Mouse (Mus musculus) right cerebral cortex, postnatal 36 days (tissue): ENCODE data around the gene Ubap2.
A peak's percentile ranks its signal among the peaks of the same experiment; 100 is the strongest.

Source experiments
- DNase-seq, 2 experiments: peaks; one replicate each; pipeline ENCODE4 v3.0.0; 2022; ENCODE audit warnings: low spot score in 2 of 2, mixed read lengths in 1 of 2

The Ubap2 gene

DNA sequence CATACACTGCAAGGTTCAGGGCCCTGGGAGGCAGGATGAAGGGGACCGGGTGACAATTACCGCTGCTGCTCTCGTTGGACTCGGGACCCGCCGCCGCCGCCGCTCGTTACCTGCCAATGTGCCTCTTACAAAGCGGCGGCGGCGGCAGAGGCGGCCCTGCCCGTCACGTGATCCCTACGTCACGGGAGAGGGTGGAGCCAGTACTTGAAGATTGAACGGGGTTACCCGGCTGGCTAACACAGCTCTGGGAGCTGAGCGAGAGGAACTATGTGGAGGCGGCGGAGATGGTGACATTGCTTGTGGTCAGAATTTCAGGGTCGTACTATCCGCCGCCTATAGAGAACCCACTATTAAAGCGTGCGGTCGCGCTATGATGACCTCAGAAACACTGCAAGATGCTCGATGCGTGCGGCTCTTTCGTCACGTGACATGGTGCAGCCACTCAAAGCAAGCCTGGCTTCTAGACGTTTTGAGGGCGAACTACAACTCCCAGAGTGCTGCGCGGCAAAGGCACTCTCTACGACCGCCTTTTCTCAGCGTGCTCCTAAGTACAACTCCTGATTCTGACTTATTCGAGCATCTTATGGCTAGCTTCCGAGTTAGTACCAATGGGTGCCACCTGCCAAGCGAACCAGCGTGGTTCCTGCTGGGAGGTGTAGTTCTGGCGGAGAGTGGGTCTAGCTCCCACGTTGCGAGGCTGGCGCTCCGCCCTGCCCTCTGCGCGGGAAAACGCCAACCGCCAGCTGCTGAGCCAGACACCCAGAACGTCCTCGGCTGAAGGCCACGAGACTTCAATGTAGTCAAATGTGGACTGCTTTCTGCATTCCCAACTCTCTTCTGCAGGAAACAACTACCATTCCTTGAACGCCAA lies at the start of gene Ubap2:
Gene Ubap2, minus strand, starts transcription at position 165 of the 871 bp plus-strand sequence.
- DNase-seq: peak; percentile 99

DNA sequence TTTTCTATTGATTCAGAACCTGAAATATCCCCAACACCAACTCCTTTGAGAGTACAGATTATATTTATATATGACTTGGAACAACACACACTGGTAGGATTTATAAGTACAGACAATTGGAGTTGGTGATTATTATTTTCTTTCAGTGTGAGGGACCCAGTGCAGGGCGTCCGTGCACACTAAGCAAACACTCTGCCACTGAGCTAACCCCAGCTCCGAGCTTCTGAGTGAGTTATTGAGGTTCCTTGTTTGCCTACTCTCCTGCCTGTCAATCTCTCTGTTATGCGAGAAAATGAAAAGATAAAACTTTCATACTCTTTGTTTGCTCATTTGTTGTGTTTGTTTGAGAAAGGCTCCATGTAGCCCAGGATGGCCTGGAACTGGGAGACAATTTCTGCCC lies 46.0 kb upstream of the Ubap2 start:
- DNase-seq: no peak

DNA sequence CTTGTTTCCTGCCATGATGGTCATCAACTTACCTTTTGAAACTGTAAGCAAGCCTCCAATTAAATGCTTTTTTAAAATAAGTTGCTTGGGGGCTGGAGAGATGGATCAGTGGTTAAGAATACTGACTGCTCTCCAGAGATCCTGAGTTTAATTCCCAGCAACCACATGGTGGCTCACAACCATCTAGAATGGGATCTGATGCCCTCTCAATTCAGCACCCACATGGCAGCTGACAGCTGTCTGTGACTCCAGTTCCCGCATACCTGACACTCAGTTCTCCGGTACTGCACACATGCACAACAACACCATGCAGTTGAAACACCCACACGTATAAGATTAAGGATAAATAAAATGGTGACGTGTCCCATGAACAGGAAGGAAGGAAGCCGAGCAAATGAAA lies 43.3 kb upstream of the Ubap2 start:
- DNase-seq: no peak

DNA sequence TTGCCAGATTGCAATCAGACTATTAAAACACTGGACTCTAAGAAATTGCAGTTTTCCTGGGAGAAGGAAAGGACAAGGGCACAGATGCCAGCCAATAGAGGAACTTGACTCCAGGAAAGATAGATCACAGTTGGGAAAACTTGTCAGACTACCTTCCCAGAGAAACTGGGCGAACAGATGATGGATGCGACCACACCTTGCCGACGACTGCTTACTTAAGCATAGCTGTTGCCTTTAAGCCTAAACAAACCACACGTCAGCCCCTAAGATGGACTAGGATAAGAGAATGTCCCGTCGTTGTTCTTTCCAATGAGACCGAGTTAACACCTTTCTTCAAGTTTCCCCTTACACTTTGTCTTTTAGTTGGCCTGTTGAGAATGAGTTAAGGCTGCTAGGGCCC lies 40.2 kb upstream of the Ubap2 start:
- no peak for DNase-seq

DNA sequence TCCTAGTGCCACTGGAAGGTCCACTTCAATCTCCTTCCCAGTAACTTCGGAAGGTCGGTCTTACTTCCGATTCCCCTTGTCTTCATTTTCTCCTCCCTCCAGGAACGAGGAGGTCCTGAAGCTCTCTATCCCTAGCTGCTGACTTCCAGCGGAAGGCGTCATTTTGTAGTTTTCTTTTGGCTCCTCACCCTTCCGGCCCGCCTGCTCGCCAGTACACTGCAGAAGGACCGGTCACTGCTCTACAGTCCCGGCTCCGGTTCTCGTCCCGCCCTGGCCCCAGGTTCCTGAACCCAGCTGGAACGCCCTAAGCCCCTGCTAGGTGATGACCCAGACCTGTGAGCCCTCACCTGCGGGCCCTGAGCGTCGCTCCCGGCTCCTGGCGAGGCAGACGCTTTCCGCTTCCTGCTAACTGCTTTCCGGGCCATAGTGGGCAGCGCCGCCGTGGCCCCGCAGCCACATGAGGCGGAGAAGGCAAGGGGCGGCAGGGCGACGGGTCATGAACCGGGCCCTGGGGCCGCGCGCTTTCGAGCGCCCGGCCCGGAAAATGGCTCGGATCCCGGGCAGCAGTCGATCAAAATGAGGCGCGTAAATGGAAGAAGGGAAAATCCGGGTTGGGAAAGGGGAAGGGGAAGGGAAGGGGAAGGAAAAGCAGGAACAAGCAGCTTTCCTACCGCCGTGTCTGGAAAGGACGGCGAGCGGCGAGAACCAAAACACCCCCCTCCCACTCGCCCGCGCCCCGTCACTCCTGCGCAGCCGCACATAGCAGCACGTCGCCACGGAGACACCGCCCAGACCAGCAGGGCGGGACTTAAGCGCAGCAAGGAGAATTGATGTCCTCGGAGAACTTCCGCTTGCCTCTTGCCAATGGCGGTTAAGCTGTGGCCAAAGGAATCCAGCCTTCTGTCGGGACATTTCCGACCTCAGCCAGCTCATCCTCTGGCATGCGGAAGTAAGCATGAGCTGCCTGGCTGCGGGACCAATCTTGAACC lies 39.5 kb upstream of the Ubap2 start, which contains the start of gene Dcaf12:
Gene Dcaf12, minus strand, starts transcription at position 749 of the 989 bp plus-strand sequence.
- peak; percentile 94 to 95 for DNase-seq

DNA sequence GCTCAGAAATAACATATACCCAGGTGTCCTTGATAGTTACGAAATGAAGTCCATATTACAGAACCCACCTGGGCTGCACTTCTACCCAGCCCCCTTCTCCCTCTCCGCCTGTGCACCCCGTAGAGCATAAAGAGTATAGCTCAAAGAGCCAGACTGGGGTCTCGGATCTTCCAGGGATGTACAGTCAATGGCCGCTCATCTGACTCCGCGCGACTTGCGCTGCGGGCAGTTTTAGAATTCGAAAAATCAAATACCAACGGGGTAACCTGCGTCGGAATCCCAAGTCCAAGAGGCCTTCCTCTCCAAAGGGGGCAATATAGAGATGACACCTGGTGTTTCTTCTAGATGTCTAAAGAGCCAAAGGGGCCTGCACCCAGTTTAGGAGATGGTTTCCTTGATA lies 38.8 kb upstream of the Ubap2 start:
- no peak for DNase-seq

DNA sequence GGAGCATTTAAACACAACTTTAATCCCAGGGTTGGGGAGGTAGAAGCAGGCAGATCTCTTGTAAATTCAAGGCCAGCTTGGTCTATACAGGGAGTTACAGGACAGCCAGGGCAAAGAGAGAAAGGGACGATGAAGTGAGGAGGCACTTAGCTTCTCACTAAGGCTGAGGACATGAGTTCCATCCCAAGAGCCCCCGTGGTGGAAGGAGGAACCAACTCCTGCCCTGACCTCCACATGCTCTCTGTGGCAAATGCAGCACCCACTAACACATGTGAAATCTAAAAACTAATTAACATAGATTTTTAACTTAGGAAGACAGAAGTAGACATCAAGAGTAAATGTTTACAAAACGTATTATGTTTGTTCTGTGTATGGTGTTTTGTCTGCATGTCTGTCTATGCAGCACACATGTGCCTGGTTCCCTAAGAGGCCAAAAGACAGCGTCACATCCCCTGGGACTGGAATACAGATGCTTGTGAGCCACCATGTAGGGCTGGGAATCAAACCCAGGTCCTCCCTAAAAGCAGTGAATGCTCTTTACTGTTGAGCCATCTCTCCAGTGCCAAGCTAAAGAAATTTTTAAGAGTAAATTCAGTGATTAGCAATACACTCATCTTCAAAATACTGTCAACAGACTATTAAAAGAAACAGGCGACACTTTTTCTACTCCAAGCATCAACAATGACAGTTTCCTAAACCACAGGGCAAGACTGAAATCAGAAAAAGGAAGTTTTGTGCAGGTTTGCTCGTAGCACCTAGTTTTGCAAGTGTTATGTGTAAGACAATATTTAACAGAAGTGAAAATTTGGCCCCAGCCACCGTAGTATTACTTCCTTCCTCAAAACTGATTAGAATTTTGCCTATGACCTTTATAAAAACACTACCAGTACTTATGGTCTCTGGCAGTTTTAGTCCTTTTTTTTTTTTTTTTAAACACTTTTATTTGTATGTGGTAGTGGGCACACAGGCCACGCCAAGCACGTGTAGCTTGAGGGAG lies 35.9 kb upstream of the Ubap2 start:
- no peak for DNase-seq

DNA sequence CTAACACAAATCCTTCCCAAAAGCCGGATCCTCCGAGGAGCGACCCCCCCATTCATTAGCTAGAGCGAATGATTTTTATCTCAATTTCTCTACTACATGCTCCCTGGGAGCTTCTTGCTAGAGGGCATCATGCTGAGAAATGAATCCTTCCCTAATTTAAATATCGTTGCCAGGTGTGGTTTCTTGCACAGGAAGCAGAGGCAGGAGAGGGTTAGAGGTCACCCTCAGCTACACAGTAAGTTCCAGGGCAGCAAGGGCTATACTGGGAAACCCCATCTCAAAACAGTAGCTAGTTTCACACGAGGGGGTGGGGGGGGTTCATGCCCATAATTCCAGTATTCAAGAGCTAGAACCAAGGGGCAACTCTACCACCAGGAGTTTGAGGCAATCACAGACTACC lies 32.5 kb upstream of the Ubap2 start:
- no peak for DNase-seq

DNA sequence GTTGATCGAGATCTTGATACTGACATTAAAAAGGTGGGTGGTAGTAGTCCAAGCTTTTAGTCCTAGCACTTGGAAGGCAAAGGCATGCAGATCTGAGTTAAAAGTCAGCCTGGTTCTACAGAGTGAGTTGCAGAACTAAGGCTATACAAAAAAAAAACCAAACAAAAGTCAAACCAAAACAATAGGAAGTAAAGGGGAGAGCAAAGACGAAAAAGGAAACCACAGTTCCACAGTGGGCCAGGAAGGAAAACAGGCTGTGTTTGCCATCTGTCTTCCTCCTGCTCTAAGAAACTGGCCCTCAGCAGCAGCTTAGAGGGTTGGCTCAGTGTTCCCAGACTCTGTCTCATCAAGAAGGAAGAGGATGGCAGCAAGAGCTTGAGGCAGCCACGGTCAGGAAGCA lies 29.4 kb upstream of the Ubap2 start:
- peak; percentile 7 to 8 for DNase-seq

DNA sequence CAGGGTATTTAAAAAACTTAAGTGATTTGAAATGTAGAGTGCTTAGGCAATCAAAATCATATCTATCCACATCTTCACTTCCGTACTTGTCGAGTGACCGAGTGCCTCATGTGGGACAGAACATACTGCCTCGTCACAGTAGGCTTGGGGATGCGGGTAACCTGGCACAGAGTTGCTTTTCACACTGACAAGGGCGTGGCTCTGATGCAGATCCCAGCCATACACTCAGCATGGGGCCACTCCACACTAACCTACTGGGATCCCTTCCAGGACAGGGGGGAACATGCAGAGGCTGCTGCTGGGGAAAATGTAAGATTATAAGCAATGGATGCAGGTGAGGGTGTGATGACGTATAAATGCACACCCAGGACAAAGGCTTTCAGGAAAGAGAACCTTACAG lies 28.7 kb upstream of the Ubap2 start:
- DNase-seq: no peak

DNA sequence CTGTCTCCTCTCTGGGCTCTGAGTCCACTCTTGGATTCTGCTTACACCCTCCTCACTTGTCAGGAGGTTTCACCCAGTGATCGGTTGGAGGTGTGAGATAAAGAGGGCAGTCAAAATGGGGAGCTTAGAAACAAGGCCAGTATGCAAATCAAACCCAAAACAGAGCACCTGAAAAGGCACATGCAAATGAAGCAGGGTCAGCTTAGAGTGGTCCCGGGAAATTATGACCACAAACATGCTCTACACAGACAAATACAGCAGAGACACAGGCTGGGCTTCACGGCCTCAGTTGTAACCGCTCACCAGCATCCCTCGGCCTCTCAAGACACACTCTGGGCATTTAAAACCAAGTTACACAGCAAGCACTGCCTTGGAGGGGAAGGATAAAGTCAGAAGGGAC lies 24.0 kb upstream of the Ubap2 start:
- DNase-seq: no peak

DNA sequence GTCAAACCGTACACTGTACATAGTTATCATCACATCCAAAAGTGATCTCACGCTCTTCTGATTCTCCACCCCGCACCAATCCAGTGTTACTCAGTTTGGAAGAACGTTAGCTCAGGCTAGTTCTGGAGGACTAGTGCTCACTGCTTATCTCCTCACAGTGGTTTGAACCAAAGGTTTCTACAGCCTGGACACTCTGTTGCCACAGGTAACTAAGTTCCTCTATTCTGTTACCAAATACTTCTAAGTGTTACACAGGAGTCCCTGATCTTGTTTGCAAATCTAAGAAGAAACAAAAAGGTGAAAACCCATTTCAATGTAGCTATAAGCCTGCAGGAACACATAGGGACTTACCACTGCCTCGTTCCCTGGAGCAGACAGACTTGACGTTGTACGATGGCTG lies 21.0 kb upstream of the Ubap2 start:
- no peak for DNase-seq

DNA sequence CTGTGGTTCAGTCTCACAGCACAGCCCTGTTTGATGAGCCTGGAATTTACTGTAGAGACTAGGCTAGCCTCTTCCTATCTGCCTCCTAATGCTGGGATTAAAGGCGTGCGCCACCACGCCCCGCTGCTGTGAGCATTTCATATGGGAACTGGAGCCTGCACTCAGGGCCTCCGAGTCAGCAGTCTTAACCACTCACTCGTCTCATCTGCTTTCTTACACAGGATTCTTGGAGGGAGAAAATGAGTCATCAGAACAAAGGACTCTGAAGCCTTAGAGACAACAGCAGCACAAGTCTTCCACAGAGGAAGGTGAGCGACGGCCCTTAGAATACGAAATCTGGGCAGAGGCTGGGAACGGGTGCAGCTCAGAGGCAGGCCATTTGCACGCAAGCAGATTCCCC lies 20.6 kb upstream of the Ubap2 start:
- DNase-seq: no peak

DNA sequence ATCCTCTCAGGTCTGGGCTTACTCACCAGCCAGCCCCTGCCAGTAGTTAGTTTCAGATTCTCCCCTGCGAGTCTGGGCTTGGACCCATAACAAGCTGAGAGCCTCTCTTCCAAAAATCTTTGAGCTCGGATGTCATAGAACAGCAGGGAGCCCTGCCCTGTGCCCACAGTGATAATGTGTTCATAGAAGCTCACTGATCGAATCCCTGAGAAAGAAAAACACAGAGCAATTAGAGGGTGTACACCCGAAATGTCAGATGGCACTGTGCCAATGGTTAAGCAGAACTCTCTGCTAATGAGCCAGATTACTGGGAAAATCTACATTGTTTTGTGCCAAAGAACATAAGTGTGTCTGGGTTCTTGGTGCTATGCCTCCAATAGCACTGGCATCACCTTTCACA lies 19.0 kb upstream of the Ubap2 start:
- no peak for DNase-seq

DNA sequence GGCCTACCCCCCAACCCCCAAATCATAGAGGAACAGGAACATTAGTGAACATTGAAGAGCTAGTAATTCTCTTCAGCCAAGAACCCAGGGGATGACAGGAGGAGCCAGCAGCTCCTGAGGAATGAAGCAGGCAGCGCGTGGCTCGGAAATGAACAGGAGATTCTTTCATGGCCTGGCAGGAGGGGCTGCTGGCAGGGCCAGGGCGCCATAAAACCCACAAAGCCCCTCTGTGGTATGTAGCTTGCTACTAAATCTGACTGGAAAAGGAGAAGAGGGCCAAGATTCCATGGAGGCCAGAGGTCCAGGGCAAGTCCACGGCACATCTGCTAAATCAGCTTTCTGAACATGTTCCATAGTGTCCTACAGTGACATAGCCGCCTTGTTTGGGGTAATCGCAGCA lies 14.9 kb upstream of the Ubap2 start:
- DNase-seq: no peak

DNA sequence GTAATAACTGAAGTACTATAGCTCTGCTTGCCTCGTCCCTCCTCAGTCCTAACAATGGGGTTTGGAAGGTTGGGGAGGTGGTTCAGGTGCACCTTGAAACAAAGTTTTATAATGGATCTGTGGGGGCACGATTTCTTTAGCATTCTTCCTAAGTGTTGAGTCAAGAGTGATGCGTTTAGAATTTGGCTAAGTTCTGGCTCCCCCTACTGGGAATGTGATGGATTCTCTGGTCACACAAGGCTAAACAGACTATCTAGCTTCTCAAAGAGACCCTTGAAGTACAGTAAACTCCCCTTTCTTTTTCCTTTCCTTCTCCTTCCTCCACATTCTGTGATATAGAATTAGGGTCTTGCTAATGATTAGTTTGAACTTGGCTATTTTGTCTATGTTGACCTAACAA lies 11.5 kb upstream of the Ubap2 start:
- no peak for DNase-seq

DNA sequence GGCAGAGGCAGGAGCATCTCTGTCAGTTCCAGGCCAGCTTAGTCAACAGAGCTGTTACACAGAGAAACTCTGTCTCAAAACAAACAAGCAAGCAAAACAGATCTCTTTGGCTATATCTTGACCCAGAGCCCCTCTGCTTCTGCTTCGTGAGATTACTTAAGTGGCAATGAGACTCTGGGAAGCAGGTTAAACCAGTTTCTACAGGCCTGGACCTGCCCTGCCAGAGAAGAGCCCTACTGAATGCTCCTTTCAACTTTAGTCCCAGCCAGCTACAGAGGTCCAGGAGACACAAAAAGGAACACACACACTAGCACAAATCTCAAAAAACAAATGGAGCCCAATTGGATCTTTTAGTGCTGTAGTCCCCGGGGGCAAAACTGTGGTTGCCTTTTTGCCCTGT lies 9.1 kb upstream of the Ubap2 start:
- DNase-seq: no peak

DNA sequence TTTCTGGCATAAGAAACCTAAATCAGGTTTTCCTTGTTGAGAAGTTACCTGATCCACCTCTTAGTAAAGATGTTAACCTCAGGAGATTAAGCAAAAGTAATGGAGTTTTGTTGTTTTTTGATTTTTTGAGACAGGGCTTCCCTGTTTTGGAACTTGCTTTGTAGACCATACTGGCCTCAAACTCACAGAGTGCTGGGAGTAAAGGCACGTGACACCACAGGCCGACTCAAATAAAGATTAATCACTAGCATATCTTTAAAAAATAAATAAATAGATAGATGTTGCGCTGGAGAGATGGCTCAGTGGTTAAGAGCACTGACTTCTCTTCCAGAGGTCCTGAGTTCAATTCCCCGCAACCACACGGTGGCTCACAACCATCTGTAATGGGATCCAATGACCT lies 983 bp upstream of the Ubap2 start:
- no peak for DNase-seq

DNA sequence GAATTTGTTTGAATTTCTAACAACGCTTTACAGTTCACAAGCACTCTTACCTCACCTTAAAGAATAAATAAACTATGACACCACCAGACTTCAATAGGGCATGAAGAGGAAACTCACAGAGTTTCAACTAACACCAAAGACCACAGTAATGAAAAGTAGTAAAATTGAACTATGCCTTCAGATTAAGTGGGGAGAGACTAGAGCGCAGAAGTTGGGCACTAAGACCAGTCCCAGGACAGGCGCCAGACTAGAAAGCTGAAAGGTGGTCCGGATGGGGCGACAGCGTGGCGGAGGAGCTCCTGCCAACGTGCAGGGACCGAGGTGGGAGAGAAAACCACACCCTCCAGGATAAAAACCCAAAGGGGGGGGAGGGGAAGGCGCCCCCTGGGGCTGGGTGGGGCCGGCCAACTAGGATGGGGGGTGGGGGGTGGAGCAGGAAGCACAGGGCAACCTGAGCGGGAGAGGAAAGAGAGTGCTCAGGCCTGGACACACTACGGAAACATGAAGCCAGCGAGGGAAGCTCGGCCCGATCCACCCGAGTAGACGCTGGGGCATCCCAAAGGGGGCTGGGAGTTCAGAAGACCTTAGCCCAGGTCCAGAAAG lies 466 bp downstream of the Ubap2 start:
- no peak for DNase-seq

DNA sequence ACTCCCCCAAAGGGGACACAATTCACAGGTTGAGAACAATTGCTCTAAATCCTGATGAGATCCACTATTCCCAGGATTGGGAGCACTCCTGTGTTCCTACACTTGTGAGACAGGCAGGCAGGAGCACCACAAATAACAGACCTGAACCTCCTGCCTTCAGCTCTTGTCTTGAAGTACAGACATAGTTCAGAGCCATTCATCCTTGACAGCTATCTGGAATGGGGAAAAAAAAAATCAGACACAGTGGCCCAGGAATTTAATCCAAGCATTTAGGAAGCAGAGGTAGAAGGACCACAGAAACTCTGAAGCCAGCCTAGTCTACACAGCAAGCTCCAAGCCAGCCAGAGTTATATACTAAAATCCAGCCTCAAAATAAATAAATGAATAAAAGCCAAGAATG lies 6.8 kb downstream of the Ubap2 start:
- DNase-seq: no peak

DNA sequence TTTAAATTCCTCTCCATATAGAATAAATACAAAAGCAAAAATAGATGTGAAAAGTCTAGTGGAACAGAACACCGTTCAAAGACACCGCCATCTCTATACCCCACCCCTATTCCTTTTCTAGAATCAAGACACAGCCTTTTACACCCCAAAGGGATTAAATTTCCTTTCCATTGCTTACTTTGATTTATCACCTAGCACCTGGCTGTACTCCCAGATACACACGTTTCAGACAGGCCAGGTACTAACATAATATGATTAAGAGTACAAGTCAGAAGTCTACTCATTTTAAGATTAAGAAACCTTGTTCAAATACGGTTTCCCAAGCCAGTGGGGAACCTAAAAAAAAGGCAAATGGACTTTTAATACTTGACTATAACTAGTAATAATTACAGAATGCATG lies 8.6 kb downstream of the Ubap2 start:
- no peak for DNase-seq
